Comparison of ENCODE assay signal across 8 mouse cellular contexts in genomic region chr17:88325910-88326739, GRCm38 (mm10).
A peak's percentile ranks its signal among the peaks of the same experiment; 100 is the strongest.
DNase-seq lines count a peak whose midpoint lies in the region; ATAC-seq lines count a peak whose summit lies in the region.

No protein-coding gene starts in this region.

- peak; percentile 66 for ATAC-seq in intestine, embryonic 16.5 days
- ATAC-seq in liver, embryonic 12.5 days: peak; percentile 26; the same call in 1 of the 2 replicates
- ATAC-seq in erythroid progenitor cell, adult 5-6 weeks (replicated peaks; ENCODE audit: low FRiP score, poor library complexity, severe bottlenecking): no peak

- H3K27me3 ChIP-seq in intestine, embryonic 16.5 days (replicated peaks; ENCODE audit: control insufficient read depth, insufficient read depth, low read length): no peaks in the 10 kb centered on the region
- no peaks in the 10 kb centered on the region for H3K27me3 ChIP-seq in liver, embryonic 12.5 days (replicated peaks)

- no peaks in the 10 kb centered on the region for H3K36me3 ChIP-seq in intestine, embryonic 16.5 days (ENCODE audit: control insufficient read depth, insufficient read depth, low read length)
- H3K36me3 ChIP-seq in liver, embryonic 12.5 days: no peaks in the 10 kb centered on the region

- no peak overlapping the region for H3K4me2 ChIP-seq in intestine, embryonic 16.5 days (ENCODE audit: low read depth, low read length)
- no peak overlapping the region for H3K4me2 ChIP-seq in liver, embryonic 12.5 days

- no peak overlapping the region for H3K4me3 ChIP-seq in intestine, embryonic 16.5 days (ENCODE audit: low read length)
- H3K4me3 ChIP-seq in liver, embryonic 12.5 days: no peak overlapping the region

- H3K4me1 ChIP-seq in intestine, embryonic 16.5 days (ENCODE audit: control insufficient read depth, insufficient read depth, low read length): no peaks in the 10 kb centered on the region
- H3K4me1 ChIP-seq in liver, embryonic 12.5 days: no peaks in the 10 kb centered on the region

- H3K9me3 ChIP-seq in intestine, embryonic 16.5 days (ENCODE audit: control insufficient read depth, low read length): no peaks in the 10 kb centered on the region
- 0 out of 2 replicates have a peak, but pooled peaks cover 4% of the 10 kb centered on the region for H3K9me3 ChIP-seq in liver, embryonic 12.5 days (replicated peaks)

- peak; percentile 86 for DNase-seq in Muller cell, postnatal 12 days (ENCODE audit: inconsistent ontology term)
- peak; percentile 27 for DNase-seq in embryo, embryonic 11.5 days (ENCODE audit: low read depth, low spot score)
- peak; percentile 89 for DNase-seq in telencephalon, adult 2 months (ENCODE audit: low read depth, low spot score)
- no peak for DNase-seq in heart, adult 11 months
- DNase-seq in urinary bladder, postnatal 10 days (ENCODE audit: low spot score): no peak

- 27% methylated on average over 12 of the region's 12 CpGs for WGBS in intestine, embryonic 16.5 days
- WGBS in liver, embryonic 12.5 days (ENCODE audit: insufficient replicate concordance): 44% methylated on average over 12 of the region's 12 CpGs

- no peak overlapping the region for H3K9ac ChIP-seq in intestine, embryonic 16.5 days (ENCODE audit: low read depth, low read length)
- H3K9ac ChIP-seq in liver, embryonic 12.5 days: no peak overlapping the region

- H3K27ac ChIP-seq in intestine, embryonic 16.5 days (ENCODE audit: low read length): no peak overlapping the region
- H3K27ac ChIP-seq in liver, embryonic 12.5 days: no peak overlapping the region

Comparison
In these comparisons a context has a peak if more than half of its experiments do, and no peak if none do; other contexts are left out.
1. DNase-seq: peak in Muller cell, postnatal 12 days (single experiment), embryo, embryonic 11.5 days (single experiment) and telencephalon, adult 2 months (single experiment); none in heart, adult 11 months (single experiment) and urinary bladder, postnatal 10 days (single experiment).